Mouse (Mus musculus) intestine, embryonic 14.5 days (tissue): Measurements from ENCODE around the gene Olfr441. TPM values are rescaled to one million over a fixed set of nuclear protein-coding genes. Genes with fewer than 3 reads are reported as not detected.
"Not testable (repeated sequence)": the region's sequence is repeated elsewhere in the genome, so short reads cannot be mapped to it uniquely, and the experiment has no call there.

ENCODE experiments used
- ATAC-seq: fragments of 200-750 bp; cut with Nextera tagmentation; replicated peaks from 2 replicates; pipeline ENCODE4 v1.8.0; 2017; ENCODE audit warnings: low read depth, moderate number of reproducible peaks, moderate TSS enrichment, moderate library complexity; ENCODE audit not compliant: low FRiP score, low TSS enrichment
- DNase-seq: peaks from one replicate; pipeline ENCODE4 v3.0.0-alpha.2; 2018; ENCODE audit warnings: low spot score
- H3K27ac ChIP-seq: fragments of 300-500 bp; sonication (generic); 2 replicates; pipeline ENCODE4 v1.5.1; 2014; ENCODE audit warnings: low read depth, mild to moderate bottlenecking, control low read depth
- H3K27me3 ChIP-seq: fragments of 300-500 bp; sonication (generic); replicated peaks from 2 replicates; pipeline ENCODE4 v1.6.1; 2014; ENCODE audit warnings: low read length, control low read depth; ENCODE audit not compliant: control insufficient read depth, insufficient read depth
- H3K36me3 ChIP-seq: fragments of 300-500 bp; sonication (generic); 2 replicates; pipeline ENCODE4 v1.6.1; 2014; ENCODE audit warnings: low read length, control low read depth; ENCODE audit not compliant: control insufficient read depth, insufficient read depth
- H3K4me1 ChIP-seq: fragments of 300-500 bp; sonication (generic); replicated peaks from 2 replicates; pipeline ENCODE4 v1.6.1; 2014; ENCODE audit warnings: low read length, control low read depth, mixed read lengths; ENCODE audit not compliant: control insufficient read depth, insufficient read depth
- H3K4me2 ChIP-seq: fragments of 300-500 bp; sonication (generic); 2 replicates; pipeline ENCODE4 v1.6.1; 2014; ENCODE audit warnings: low read length
- H3K4me3 ChIP-seq: fragments of 300-500 bp; sonication (generic); 2 replicates; pipeline ENCODE4 v1.5.1; 2014; ENCODE audit warnings: low read depth, low read length, control low read depth, mixed read lengths
- H3K9ac ChIP-seq: fragments of 300-500 bp; sonication (generic); 2 replicates; pipeline ENCODE4 v1.6.1; 2014; ENCODE audit warnings: mild to moderate bottlenecking, low read length
- H3K9me3 ChIP-seq: fragments of 300-500 bp; sonication (generic); 2 replicates; pipeline ENCODE4 v1.6.1; 2016; ENCODE audit warnings: low read length, control low read depth; ENCODE audit not compliant: control insufficient read depth
- WGBS: fragments of 180-500 bp; shearing (Covaris S2); extraction: QIAGEN DNeasy Blood & Tissue Kit; methylation state at CpG from one replicate; pipeline ENCODE4 v1.1.7; 2014; 5-methylcytosine and 5-hydroxymethylcytosine counted together
- polyA plus RNA-seq: library from polyadenylated mRNA; unstranded; fragments of >200 nt; fragmentation: Nextera tagmentation; extraction: Ambion mirVana; gene quantifications from 2 replicates; pipeline ENCODE4 v1.2.1, GENCODE M21; 2014

Olfr441 gene
- not detected in 2 replicates for polyA plus RNA-seq

GRCm38 (mm10) chr6:43106069-43106468, at the start of gene Olfr441:
Olfr441 (plus strand) TSS chr6:43106369.
- not testable (repeated sequence) for DNase-seq, H3K27me3 ChIP-seq, H3K4me2 ChIP-seq, H3K4me3 ChIP-seq, ATAC-seq, H3K9me3 ChIP-seq, H3K4me1 ChIP-seq, H3K27ac ChIP-seq, H3K9ac ChIP-seq, H3K36me3 ChIP-seq
- 75% methylated on average over 1 of the region's 1 CpGs for WGBS

DNA sequence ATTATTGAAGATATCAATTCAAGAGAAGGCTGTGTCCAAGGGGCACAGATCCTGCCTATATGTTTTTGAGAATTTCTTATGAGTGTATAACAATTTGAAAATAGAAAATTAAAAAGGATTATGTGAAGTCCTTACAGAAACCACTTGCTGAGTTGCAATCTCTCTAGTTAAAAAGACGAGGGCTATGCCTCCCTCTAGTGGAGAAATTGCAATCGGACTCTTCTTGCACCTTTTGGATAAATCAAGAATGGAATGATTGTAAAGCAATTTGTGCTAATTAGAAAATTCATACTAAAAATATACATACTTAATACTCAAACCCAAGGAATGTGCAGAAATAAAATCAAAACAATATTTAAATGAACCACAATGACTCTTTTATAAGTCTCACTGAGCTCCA, 27.4 kb upstream of the Olfr441 start:
- Histone ChIP-seq H3K9ac (no peak overlapping the region), H3K27ac (no peak overlapping the region), H3K4me2 (no peak overlapping the region), H3K36me3 (no peaks in the 10 kb centered on the region), H3K27me3 (no peaks in the 10 kb centered on the region), H3K9me3 (no peaks in the 10 kb centered on the region), H3K4me3 (no peak overlapping the region), H3K4me1 (no peaks in the 10 kb centered on the region)
- DNase-seq (no peak), ATAC-seq (no peak)
- 8% methylated on average over 2 of the region's 2 CpGs for WGBS

GRCm38 (mm10) chr6:43081405-43081804, 24.8 kb upstream of the Olfr441 start:
- H3K36me3 ChIP-seq, H3K4me1 ChIP-seq, H3K27ac ChIP-seq, H3K4me3 ChIP-seq, H3K9me3 ChIP-seq, H3K27me3 ChIP-seq, H3K9ac ChIP-seq, ATAC-seq, H3K4me2 ChIP-seq, DNase-seq: not testable (repeated sequence)

GRCm38 (mm10) chr6:43146267-43146666, 40.1 kb downstream of the Olfr441 start, which contains the start of gene Olfr237-ps1:
Olfr237-ps1 (plus strand) TSS chr6:43146567.
- not testable (repeated sequence) for ATAC-seq, H3K4me1 ChIP-seq, H3K4me2 ChIP-seq, H3K27me3 ChIP-seq, H3K27ac ChIP-seq, DNase-seq, H3K4me3 ChIP-seq, H3K9ac ChIP-seq, H3K9me3 ChIP-seq, H3K36me3 ChIP-seq
- 83% methylated on average over 2 of the region's 2 CpGs for WGBS

GRCm38 (mm10) chr6:43159502-43159901, 53.3 kb downstream of the Olfr441 start:
- no peak overlapping the region for H3K27ac ChIP-seq
- no peaks in the 10 kb centered on the region for H3K36me3 ChIP-seq
- no peaks in the 10 kb centered on the region for H3K27me3 ChIP-seq
- no peaks in the 10 kb centered on the region for H3K4me1 ChIP-seq
- no peak for DNase-seq
- no peak overlapping the region for H3K9ac ChIP-seq
- 74% methylated on average over 1 of the region's 1 CpGs for WGBS
- no peaks in the 10 kb centered on the region for H3K9me3 ChIP-seq
- H3K4me3 ChIP-seq, result no peak overlapping the region
- no peak for ATAC-seq
- H3K4me2 ChIP-seq, result no peak overlapping the region

- DNase-seq (no peak), ATAC-seq (no peak)
- H3K27ac ChIP-seq, result no peak within 1 kb of the TSS
- 71% methylated on average over 3 of the region's 3 CpGs for WGBS
- H3K4me3 ChIP-seq, result no peak within 1 kb of the TSS
- H3K4me2 ChIP-seq, result no peak within 1 kb of the TSS
- no peaks in the 10 kb centered on the region for H3K9me3 ChIP-seq
- no peak within 1 kb of the TSS for H3K9ac ChIP-seq
- no peaks in the 10 kb centered on the region for H3K27me3 ChIP-seq
- no peaks in the 10 kb centered on the region for H3K4me1 ChIP-seq
- H3K36me3 ChIP-seq, result no peaks in the 10 kb centered on the region
Observed at GRCm38 (mm10) chr6:43162982-43163381, 56.8 kb downstream of the Olfr441 start, which contains the start of gene Olfr437. Olfr437 (plus strand) TSS chr6:43163282.

DNA sequence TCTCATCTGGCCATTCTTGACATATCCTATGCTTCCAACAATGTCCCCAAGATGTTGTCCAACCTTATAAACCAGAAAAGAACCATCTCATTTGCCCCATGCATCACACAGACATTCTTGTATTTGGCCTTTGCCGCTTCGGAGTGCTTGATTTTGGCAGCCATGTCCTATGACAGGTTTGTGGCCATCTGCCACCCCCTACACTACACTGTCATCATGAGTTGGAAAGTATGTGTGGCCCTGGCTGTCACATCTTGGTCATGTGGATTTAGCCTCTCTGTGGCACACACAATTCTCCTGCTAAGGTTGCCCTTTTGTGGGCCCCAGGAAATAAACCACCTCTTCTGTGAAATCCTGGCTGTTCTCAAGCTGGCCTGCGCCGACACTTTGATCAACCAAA, 61.1 kb downstream of the Olfr441 start:
- Histone ChIP-seq H3K4me1 (no peaks in the 10 kb centered on the region), H3K36me3 (no peaks in the 10 kb centered on the region), H3K4me2 (no peak overlapping the region), H3K4me3 (no peak overlapping the region), H3K9ac (no peak overlapping the region), H3K27ac (no peak overlapping the region), H3K9me3 (no peaks in the 10 kb centered on the region), H3K27me3 (no peaks in the 10 kb centered on the region)
- no peak for DNase-seq
- 91% methylated on average over 4 of the region's 4 CpGs for WGBS
- ATAC-seq, result no peak

Other genes starting within 250 kb of the Olfr441 start
- gene Olfr448, start 215.9 kb upstream of the Olfr441 start, polyA plus RNA-seq, result not detected in 2 replicates
- not detected in 2 replicates for gene Olfr447, start 197.5 kb upstream of the Olfr441 start, polyA plus RNA-seq
- gene Olfr446, start 185.0 kb upstream of the Olfr441 start, polyA plus RNA-seq, result not detected in 2 replicates
- not detected in 2 replicates for gene Olfr444, start 157.3 kb upstream of the Olfr441 start, polyA plus RNA-seq
- gene Olfr237-ps1, start 40.2 kb downstream of the Olfr441 start, polyA plus RNA-seq, result not detected in 2 replicates
- not detected in 2 replicates for gene Olfr437, start 56.9 kb downstream of the Olfr441 start, polyA plus RNA-seq
- gene Olfr13, start 65.8 kb downstream of the Olfr441 start, polyA plus RNA-seq, result not detected in 2 replicates
- not detected in 2 replicates for gene Olfr435, start 90.8 kb downstream of the Olfr441 start, polyA plus RNA-seq
- gene Olfr434, start 106.7 kb downstream of the Olfr441 start, polyA plus RNA-seq, result not detected in 2 replicates
- not detected in 2 replicates for gene Olfr47, start 125.2 kb downstream of the Olfr441 start, polyA plus RNA-seq
- gene Arhgef5, start 159.2 kb downstream of the Olfr441 start, polyA plus RNA-seq, result 17.3 and 20.3 TPM in 2 replicates
- not detected in 2 replicates for gene Nobox, start 203.2 kb downstream of the Olfr441 start, polyA plus RNA-seq